Mouse (Mus musculus) embryonic facial prominence, embryonic 12.5 days (tissue): ENCODE measurements around the gene Fosl1. TPM values are rescaled to one million over a fixed set of nuclear protein-coding genes. Genes with fewer than 3 reads are reported as not detected.

Experiments used
- ATAC-seq: fragments of 200-750 bp; cut with Nextera tagmentation; 2 replicates; pipeline ENCODE4 v1.8.0; 2017; ENCODE audit not compliant: insufficient number of reproducible peaks, insufficient read depth, low FRiP score, low TSS enrichment
- H3K27ac ChIP-seq: fragments of 300-500 bp; sonication (generic); 2 replicates; pipeline ENCODE4 v1.5.1; 2016; ENCODE audit warnings: mild to moderate bottlenecking
- H3K27me3 ChIP-seq: fragments of 300-500 bp; sonication (generic); 2 replicates; pipeline ENCODE4 v1.6.1; 2016; ENCODE audit warnings: mild to moderate bottlenecking, moderate library complexity
- H3K36me3 ChIP-seq: fragments of 300-500 bp; sonication (generic); 2 replicates; pipeline ENCODE4 v1.6.1; 2016; ENCODE audit warnings: mild to moderate bottlenecking
- H3K4me1 ChIP-seq: fragments of 300-500 bp; sonication (generic); 2 replicates; pipeline ENCODE4 v1.6.1; 2016
- H3K4me2 ChIP-seq: fragments of 300-500 bp; sonication (generic); replicated peaks from 2 replicates; pipeline ENCODE4 v1.6.1; 2016; ENCODE audit warnings: mild to moderate bottlenecking, moderate library complexity
- H3K4me3 ChIP-seq: fragments of 300-500 bp; sonication (generic); 2 replicates; pipeline ENCODE4 v1.5.1; 2016; ENCODE audit warnings: mild to moderate bottlenecking
- H3K9ac ChIP-seq: fragments of 300-500 bp; sonication (generic); 2 replicates; pipeline ENCODE4 v1.6.1; 2016; ENCODE audit warnings: mild to moderate bottlenecking, moderate library complexity
- H3K9me3 ChIP-seq: fragments of 300-500 bp; sonication (generic); 2 replicates; pipeline ENCODE4 v1.6.1; 2016; ENCODE audit warnings: mild to moderate bottlenecking, moderate library complexity
- WGBS: fragments of 180-500 bp; shearing (Covaris S2); methylation state at CpG from one replicate; pipeline ENCODE4 v1.1.7; 2016; 5-methylcytosine and 5-hydroxymethylcytosine counted together
- polyA plus RNA-seq: library from polyadenylated mRNA; unstranded; fragments of >200 nt; fragmentation: Nextera tagmentation; extraction: Ambion mirVana; gene quantifications from 2 replicates; pipeline ENCODE4 v1.2.1, GENCODE M21; 2016

Gene Fosl1
- polyA plus RNA-seq, 1 experiment from 2014 or later = not detected

- H3K27ac ChIP-seq = peak overlapping the region; percentile 80
- ATAC-seq = no peak
- no peaks in the 10 kb centered on the region for H3K27me3 ChIP-seq
- H3K36me3 ChIP-seq = peaks cover 27% of the 10 kb centered on the region
- H3K9me3 ChIP-seq = no peaks in the 10 kb centered on the region
- peak overlapping the region; percentile 75 for H3K9ac ChIP-seq
- H3K4me3 ChIP-seq = peak overlapping the region; percentile 61
- peak overlapping the region; percentile 90 for H3K4me2 ChIP-seq
- peaks cover 31% of the 10 kb centered on the region for H3K4me1 ChIP-seq
- 26% methylated on average over 3 of the region's 3 CpGs for WGBS
Observed at GRCm38 (mm10) chr19:5459896-5460295, 12.5 kb downstream of the Fosl1 start.

GRCm38 (mm10) chr19:5460465-5460911, 13.1 kb downstream of the Fosl1 start, which contains the start of gene Fibp:
Gene Fibp (plus strand): TSS chr19:5460615.
- H3K27ac ChIP-seq = peak within 1 kb of the TSS; percentile 80
- ATAC-seq = 0 out of 2 replicates have a peak, but pooled peaks have one; percentile 22
- peaks cover 26% of the 10 kb centered on the region for H3K4me1 ChIP-seq
- WGBS = under 1% methylated on average over 32 of the region's 32 CpGs
- no peaks in the 10 kb centered on the region for H3K27me3 ChIP-seq
- peaks cover 31% of the 10 kb centered on the region for H3K36me3 ChIP-seq
- peak within 1 kb of the TSS; percentile 75 for H3K9ac ChIP-seq
- H3K4me2 ChIP-seq = peak within 1 kb of the TSS; percentile 90
- H3K4me3 ChIP-seq = peak within 1 kb of the TSS; percentile 61
- H3K9me3 ChIP-seq = no peaks in the 10 kb centered on the region

GRCm38 (mm10) chr19:5461411-5461810, 14.1 kb downstream of the Fosl1 start:
- no peak for ATAC-seq
- peaks cover 40% of the 10 kb centered on the region for H3K36me3 ChIP-seq

DNA sequence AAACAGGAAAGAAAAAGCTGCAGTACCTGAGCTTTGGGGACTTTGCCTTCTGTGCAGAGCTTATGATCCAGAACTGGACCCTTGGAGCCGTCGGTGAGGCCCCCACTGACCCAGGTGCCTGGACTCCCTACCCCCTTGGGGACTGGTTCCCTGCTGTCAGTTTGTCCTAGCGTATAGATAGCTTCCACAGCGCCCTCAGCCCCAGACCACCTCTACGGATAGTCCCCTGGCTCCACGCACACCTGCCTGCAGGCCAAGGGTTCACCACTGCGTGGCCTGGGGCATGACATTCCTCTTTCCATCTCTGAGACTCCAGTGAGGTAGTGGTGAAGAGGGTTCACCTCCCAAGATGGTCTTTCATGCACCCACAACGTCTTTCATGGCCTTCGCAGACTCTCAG, 15.9 kb downstream of the Fosl1 start:
- Histone ChIP-seq H3K36me3 (peaks cover 55% of the 10 kb centered on the region), H3K9me3 (no peaks in the 10 kb centered on the region), H3K9ac (no peak overlapping the region), H3K27ac (no peak overlapping the region), H3K4me2 (no peak overlapping the region), H3K4me1 (peaks cover 13% of the 10 kb centered on the region), H3K4me3 (no peak overlapping the region), H3K27me3 (no peaks in the 10 kb centered on the region)
- 88% methylated on average over 9 of the region's 9 CpGs for WGBS
- no peak for ATAC-seq

More at GRCm38 (mm10) chr19:5461411-5461810, 14.1 kb downstream of the Fosl1 start:
- no peaks in the 10 kb centered on the region for H3K9me3 ChIP-seq
- H3K9ac ChIP-seq = 0 out of 2 replicates have a peak overlapping the region, but pooled peaks have one; percentile 75
- no peak overlapping the region for H3K27ac ChIP-seq
- peaks cover 16% of the 10 kb centered on the region for H3K4me1 ChIP-seq
- WGBS = 84% methylated on average over 6 of the region's 6 CpGs
- peak overlapping the region; percentile 61 for H3K4me3 ChIP-seq
- peak overlapping the region; percentile 90 for H3K4me2 ChIP-seq
- H3K27me3 ChIP-seq = no peaks in the 10 kb centered on the region

DNA sequence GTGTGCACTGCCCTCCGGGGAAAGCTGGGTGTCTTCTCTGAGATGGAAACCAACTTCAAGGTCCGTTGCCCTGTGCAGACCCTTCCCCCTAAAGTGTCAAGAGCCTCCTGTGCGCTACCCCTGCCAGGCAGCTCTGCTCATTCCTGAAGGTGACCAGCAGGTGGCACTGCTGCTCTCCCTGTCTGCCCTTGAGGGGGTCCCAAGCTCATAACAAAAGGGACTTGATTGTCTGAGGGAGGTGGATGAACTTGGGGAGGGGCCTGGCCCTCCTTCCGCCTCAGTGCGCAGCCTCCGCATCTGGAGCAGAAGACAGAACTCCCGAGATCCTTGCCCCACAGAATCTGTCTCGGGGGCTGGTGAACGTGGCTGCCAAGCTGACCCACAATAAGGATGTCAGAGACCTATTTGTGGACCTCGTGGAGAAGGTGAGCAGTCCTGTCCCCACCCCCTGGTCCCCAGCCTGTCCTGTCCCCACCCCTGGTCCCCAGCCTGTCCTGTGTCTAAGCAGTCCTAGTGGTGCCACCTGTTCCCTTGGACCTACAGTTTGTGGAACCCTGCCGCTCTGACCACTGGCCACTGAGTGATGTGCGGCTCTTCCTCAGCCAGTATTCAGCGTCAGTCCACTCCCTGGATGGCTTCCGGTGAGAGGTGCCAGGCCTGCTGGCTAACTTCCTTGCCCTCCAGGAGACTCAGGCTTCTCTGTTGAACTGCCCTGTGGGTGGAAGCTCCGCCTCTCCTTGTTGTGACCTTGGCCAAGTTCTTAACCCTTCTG, 16.6 kb downstream of the Fosl1 start:
- Histone ChIP-seq H3K9me3 (no peaks in the 10 kb centered on the region), H3K36me3 (peaks cover 55% of the 10 kb centered on the region), H3K4me1 (peaks cover 13% of the 10 kb centered on the region), H3K4me2 (peak overlapping the region; percentile 48), H3K27ac (peak overlapping the region; percentile 52), H3K9ac (peak overlapping the region; percentile 57), H3K4me3 (peak overlapping the region; percentile 29), H3K27me3 (no peaks in the 10 kb centered on the region)
- ATAC-seq = peak; percentile 60; the same call in 1 of the 2 replicates
- 42% methylated on average over 15 of the region's 15 CpGs for WGBS

DNA sequence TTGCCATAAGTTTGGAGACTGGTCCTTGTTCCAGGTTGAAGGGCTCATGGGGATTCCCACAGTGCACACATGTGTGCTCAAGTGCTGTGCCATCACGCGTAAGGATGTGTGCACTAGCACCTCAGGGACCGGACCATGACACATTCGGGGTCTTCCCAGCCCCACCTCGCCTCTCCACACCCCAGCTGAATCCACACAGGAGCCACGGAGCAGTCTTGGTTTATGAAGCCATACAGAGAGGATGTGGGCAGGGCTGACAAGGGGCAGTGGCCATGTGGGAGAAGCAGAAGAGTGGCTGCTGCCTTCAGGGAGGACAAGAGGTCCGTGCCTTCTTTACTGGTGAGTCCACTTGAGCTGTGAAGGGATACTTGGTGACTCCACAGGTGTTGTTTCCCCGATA, 17.7 kb downstream of the Fosl1 start:
- WGBS = 94% methylated on average over 8 of the region's 8 CpGs
- Histone ChIP-seq H3K4me3 (no peak overlapping the region), H3K27me3 (no peaks in the 10 kb centered on the region; the same call in 1 of the 2 replicates), H3K9ac (no peak overlapping the region), H3K4me1 (peaks cover 13% of the 10 kb centered on the region), H3K9me3 (no peaks in the 10 kb centered on the region), H3K36me3 (peaks cover 55% of the 10 kb centered on the region), H3K4me2 (no peak overlapping the region), H3K27ac (no peak overlapping the region)
- no peak for ATAC-seq

- Histone ChIP-seq H3K4me1 (peaks cover 4% of the 10 kb centered on the region; the same call in 1 of the 2 replicates), H3K4me3 (no peak overlapping the region), H3K27me3 (no peaks in the 10 kb centered on the region; the same call in 1 of the 2 replicates), H3K9ac (no peak overlapping the region), H3K9me3 (no peaks in the 10 kb centered on the region), H3K4me2 (no peak overlapping the region), H3K36me3 (peaks cover 54% of the 10 kb centered on the region), H3K27ac (no peak overlapping the region)
- no peak for ATAC-seq
- 88% methylated on average over 6 of the region's 6 CpGs for WGBS
Observed at GRCm38 (mm10) chr19:5466916-5467500, 19.7 kb downstream of the Fosl1 start.

DNA sequence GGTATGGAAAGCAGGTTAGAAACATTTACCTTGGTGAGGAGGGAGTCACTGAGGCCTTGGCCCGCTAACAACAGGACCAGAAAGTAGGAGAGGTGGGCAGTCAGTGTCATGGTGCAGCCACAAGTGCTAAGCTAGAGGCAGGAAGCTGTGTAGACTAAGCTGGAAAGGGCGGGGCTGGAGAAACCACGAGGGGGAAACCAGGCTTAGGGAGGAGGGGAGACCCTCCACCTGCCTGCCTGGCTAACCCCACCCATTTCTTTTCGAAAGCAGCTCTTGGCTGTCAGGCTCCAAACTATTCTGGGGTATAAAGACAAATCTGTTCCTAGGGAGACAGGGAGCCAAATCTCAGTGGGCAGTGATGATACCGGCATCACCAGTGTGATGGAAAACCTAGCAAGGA, 21.0 kb downstream of the Fosl1 start, which contains the start of gene Ctsw:
Ctsw (minus strand) TSS at position 134 of the 400 bp plus-strand sequence.
- ATAC-seq = no peak
- Histone ChIP-seq H3K9me3 (no peaks in the 10 kb centered on the region), H3K27me3 (no peaks in the 10 kb centered on the region; the same call in 1 of the 2 replicates)

DNA sequence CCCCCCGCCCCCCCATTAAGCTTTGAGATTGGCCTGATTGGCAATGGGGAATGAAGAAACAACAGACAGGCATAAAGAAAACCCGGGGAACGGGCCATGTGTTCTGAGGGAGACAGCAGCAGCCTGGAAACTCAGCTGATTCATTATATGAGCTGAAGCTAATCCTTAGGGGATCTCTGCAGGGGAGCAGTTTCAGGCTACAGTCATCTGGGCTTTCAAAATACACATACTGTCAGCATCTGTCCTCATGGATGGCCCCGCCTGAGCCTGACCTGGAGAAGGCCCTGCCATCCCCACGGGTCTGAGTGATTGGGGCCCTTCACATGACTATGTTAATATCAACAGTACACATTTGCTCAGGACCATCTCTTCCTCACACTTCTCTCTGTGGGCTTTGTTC, 24.5 kb downstream of the Fosl1 start:
- Histone ChIP-seq H3K4me3 (no peak overlapping the region), H3K4me1 (peaks cover 15% of the 10 kb centered on the region), H3K27ac (no peak overlapping the region), H3K36me3 (peaks cover 14% of the 10 kb centered on the region), H3K27me3 (no peaks in the 10 kb centered on the region; the same call in 1 of the 2 replicates), H3K9ac (no peak overlapping the region), H3K4me2 (no peak overlapping the region), H3K9me3 (no peaks in the 10 kb centered on the region)
- ATAC-seq = no peak
- WGBS = 40% methylated on average over 5 of the region's 5 CpGs

More for the DNA sequence above, 21.0 kb downstream of the Fosl1 start, which contains the start of gene Ctsw:
- 58% methylated on average over 5 of the region's 5 CpGs for WGBS
- Histone ChIP-seq H3K9ac (no peak within 1 kb of the TSS), H3K27ac (no peak within 1 kb of the TSS), H3K4me1 (peaks cover 4% of the 10 kb centered on the region; the same call in 1 of the 2 replicates), H3K4me2 (no peak within 1 kb of the TSS), H3K36me3 (peaks cover 40% of the 10 kb centered on the region), H3K4me3 (no peak within 1 kb of the TSS)

GRCm38 (mm10) chr19:5472857-5473256, 25.5 kb downstream of the Fosl1 start:
- peaks cover 11% of the 10 kb centered on the region for H3K36me3 ChIP-seq
- peaks cover 15% of the 10 kb centered on the region for H3K4me1 ChIP-seq
- whole genome bisulfite sequencing = 82% methylated on average over 3 of the region's 3 CpGs
- H3K4me2 ChIP-seq = peak overlapping the region; percentile 87; the same call in 1 of the 2 replicates
- no peaks in the 10 kb centered on the region; the same call in 1 of the 2 replicates for H3K27me3 ChIP-seq
- H3K4me3 ChIP-seq = no peak overlapping the region; the same call in 1 of the 2 replicates
- no peaks in the 10 kb centered on the region for H3K9me3 ChIP-seq
- H3K27ac ChIP-seq = no peak overlapping the region
- no peak overlapping the region for H3K9ac ChIP-seq
- ATAC-seq = no peak

- peak within 1 kb of the TSS; percentile 92 for H3K27ac ChIP-seq
- peaks cover 15% of the 10 kb centered on the region for H3K4me1 ChIP-seq
- H3K4me3 ChIP-seq = peak within 1 kb of the TSS; percentile 69
- no peaks in the 10 kb centered on the region; the same call in 1 of the 2 replicates for H3K27me3 ChIP-seq
- peaks cover 17% of the 10 kb centered on the region for H3K36me3 ChIP-seq
- 1% methylated on average over 22 of the region's 22 CpGs for WGBS
- no peaks in the 10 kb centered on the region for H3K9me3 ChIP-seq
- peak within 1 kb of the TSS; percentile 87 for H3K4me2 ChIP-seq
- peak within 1 kb of the TSS; percentile 91 for H3K9ac ChIP-seq
- ATAC-seq = peak; percentile 35; the same call in 1 of the 2 replicates
Observed at GRCm38 (mm10) chr19:5473720-5474119, 26.4 kb downstream of the Fosl1 start, which contains the start of gene Efemp2. Gene Efemp2 (plus strand): TSS chr19:5473954.
